Mouse (Mus musculus) spleen, adult 2 months (tissue): ENCODE measurements at regions not wholly inside any gene's neighbourhood (a gene's known extent, or its start where the extent isn't known, plus 50 kb on each side); places are given as distances from the start of the nearest gene placed in this dataset.

Experiments used
- CTCF ChIP-seq: fragments of 200-500 bp; IDR thresholded peaks from 2 replicates; pipeline ENCODE4 v1.5.1; 2011; ENCODE audit warnings: mild to moderate bottlenecking, inconsistent platforms; ENCODE audit not compliant: insufficient read depth, insufficient read length, insufficient replicate concordance; ENCODE audit errors: extremely low read depth
- POLR2A ChIP-seq: fragments of 200-500 bp; IDR thresholded peaks from 2 replicates; pipeline ENCODE4 v1.6.1; 2011; ENCODE audit warnings: low read depth, low read length, inconsistent platforms

GRCm38 (mm10) chr3:52762549-52762948 lies 254.5 kb downstream of the Cog6 start:
- TF ChIP-seq CTCF (no peak), POLR2A (no peak)
